Mouse (Mus musculus) frontal cortex, postnatal 14 days (tissue): ENCODE measurements around the gene Spn.
A peak's percentile ranks its signal among the peaks of the same experiment; 100 is the strongest.
"Not testable (repeated sequence)": the region's sequence is repeated elsewhere in the genome, so short reads cannot be mapped to it uniquely, and the experiment has no call there.

Experiments used
- DNase-seq, 2 experiments: peaks; one replicate each; pipeline ENCODE4 v3.0.0; 2022; ENCODE audit warnings: low spot score in 2 of 2

Gene Spn

DNA sequence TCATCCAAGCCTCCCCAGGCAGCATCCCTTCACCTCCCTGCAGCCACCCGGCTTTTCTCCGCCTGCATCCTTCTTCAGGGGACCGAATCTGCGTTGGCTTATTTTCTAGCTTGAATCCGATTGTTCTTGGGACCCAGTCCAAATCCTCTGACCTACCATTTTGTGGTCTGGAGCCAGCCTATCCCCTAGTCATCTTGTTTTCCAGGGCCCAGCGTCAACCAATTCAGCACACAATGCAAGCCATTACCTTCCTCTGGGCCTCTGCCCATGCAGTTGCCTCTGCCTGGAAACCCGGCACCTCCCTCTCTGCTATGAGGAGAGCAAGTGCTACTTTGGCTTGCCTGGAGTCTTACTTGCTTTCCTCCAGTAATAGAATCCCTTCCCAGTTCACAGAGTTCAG, 32.1 kb downstream of the Spn start:
- no peak for DNase-seq

DNA sequence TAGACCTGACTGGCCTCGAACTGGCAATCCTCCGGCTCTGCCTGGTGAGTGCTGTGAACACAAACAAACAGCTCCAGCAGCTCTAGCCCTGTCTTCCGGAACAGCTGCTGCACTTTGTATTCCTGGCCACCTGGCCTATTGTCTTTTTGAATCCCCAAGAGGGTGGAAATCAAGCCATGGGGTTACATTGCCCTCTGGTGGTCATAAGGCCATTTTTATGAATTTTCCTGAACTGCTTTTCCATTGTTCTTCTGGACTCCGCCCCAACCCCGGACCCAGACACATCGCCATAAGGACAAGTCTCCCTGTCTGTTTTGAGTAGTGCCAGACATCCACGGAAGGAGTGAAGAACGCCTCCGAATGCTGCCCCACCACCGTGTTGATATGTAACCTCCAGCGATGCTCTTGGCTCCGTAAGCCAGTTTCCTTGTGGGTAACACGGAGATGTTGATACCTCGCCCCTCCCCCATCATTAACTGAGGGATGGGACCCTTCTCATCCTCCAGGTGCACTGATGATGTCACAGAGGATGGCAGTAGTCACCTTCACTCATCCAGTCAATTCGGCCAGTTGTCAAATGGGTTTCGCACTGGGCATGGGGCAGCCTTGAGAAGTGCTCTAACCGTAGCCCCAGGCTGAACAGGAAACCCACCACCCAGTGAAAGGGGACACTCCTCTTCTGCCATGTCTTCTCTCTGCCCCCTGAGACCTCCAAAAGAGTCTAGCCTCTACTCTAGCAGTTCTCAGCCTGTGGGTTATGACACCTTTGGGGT, 32.9 kb downstream of the Spn start:
- peak; percentile 43 to 56 for DNase-seq

DNA sequence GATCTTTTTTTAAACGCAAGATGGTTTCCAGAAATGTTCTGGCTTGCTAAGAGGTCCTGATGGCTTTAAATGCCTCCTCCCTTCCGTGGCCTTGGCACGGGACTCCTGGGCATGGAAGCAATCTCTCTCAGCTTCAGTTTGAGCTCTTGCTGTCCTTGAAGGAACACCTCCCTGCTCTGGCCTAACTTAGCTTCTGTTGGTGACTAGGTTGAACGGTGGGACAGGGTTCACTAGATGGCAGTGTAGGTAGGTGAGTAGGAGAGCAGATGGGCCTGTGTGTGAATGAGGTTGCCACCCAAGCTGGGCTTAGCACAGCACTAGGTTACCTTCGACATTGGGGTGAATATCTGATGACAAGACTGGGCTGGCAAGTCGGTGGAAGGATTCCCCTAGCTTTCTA, 33.7 kb downstream of the Spn start:
- DNase-seq = no peak

DNA sequence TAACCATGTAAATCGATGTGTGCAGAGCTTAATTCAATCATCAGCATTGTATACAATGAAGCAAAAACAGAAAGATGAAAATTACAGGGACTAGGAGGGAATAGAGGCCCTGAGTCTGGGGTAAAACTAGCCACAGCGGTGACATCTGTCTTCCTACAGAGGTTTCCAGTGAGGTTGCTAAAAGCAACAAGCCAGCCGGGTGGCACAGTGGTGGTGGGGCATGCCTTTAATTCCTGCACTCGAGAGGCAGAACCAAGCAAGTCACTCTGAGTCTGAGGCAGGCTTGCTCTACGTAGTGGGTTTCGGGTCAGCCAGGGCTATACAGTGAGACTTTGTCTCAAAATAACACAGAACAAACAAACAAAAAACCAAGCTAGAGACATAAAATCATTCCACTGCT, 35.5 kb downstream of the Spn start:
- no peak for DNase-seq

DNA sequence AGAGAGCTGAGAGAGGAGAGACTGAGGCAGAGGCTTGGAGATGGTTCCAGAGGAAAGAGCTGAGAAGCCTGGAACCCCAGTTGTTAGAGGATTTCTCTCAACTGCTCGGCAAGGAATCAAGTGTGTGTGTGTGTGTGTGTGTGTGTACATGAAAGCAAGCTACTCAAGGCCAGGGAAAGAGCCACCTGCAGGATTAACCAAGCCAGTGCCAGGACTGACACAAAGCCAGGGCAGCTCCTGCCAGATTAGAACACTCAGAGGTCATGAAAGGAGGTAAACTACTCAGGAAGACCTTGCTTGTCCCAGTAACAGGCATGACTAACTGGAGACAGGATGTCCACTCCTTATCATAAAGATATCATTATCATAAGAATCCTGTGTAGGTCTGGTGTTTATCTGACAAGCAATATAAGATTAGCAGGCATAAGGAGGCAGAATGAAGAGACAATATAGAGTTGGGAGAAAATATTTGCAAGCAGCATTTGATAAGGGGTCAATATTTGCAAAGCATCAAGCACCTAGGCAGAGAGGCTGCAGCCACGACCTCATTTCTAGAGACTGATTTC, 36.1 kb downstream of the Spn start:
- no peak for DNase-seq

DNA sequence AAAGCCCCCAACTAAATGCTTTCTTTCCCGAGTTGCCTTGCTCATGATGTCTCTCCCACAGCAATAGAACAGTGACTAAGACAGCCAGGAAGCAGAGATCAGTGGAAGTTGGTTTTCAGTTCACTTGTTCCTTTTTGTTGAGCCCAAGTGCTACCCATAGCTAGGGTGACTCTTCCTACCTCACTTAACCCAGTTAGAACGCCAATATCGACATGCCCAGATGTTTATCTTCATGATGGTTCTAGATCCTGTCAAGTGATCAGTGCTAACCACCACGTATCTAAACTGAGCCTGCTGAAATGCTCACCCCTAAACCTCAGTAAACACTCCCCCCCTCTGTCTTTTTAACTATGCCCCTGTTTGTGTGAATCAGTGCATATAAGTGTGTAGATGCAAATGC, 38.1 kb downstream of the Spn start:
- no peak for DNase-seq

DNA sequence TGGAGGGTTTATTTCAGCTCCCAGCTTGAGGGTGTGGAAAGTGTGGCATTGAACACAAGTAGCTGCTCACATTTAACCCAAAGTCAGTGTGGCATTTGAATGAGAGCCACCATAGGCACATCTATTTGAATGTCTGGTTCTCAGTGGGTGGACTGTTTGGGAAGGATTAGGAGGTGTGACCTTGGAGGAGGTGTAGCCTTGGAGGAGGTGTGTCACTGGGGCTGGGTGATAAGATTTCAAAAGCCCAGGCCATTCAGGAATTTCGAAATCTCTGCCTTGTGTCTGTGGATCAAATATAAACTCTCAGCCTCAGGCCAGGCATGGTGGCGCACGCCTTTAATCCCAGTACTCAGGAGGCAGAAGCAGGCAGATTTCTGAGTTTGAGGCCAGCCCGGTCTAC, 38.7 kb downstream of the Spn start:
- DNase-seq = no peak

DNA sequence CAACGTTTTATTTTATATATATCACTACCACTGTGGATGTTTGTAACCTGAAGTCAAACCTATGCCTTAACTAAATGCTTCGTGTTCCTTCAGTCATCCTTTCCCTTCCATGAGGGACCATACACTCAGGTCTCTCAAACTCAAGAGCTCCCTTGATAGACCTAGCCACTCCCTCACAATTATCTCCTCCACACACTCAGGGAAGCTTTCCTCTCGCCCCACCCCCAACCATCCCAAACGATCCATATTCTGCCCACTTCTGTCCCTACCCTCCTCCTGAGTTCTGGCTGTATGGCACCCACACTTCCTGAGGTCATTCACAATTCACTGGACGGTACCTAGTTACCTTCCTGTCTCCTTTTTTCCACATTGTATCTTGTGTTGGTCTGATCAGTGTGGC, 39.1 kb downstream of the Spn start:
- no peak for DNase-seq

DNA sequence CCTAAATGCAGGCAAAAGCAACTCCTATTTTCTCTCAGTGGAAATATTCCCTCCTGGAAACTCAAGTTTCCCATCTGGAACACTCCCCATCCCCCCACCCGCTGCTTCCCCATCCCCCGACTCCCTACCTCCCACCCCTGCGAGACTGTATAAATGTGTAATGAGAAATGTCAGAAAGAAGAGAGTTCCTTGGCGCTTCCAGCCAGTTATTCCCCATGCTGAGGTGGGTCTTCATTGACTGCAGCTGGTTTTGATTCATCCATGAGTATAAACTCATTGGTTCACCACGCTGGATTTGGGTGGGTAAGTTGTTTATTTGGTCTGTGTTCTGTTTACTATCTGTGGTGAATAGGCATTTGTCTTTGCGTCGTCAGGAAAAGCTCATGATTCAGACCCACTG, 41.2 kb downstream of the Spn start:
- DNase-seq = no peak

DNA sequence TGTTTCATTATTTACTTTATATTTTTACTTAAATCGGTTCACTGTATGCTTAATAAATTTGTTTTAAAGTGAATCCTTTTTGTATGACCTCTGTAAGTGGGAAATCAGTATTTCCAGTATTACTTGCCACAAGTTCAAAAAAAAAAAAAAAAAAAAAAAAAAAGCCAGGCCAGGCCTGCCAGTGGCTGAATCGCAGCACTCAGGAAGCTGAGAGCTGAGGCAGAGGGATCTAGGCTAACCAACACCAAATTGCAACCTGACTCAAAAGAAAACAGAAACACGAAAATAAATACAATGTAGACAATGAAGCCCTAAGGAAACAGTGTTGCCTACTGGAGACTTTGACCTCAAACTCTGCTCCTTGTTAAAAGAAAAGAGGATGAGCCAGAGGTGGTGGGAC, 43.7 kb downstream of the Spn start:
- no peak for DNase-seq

DNA sequence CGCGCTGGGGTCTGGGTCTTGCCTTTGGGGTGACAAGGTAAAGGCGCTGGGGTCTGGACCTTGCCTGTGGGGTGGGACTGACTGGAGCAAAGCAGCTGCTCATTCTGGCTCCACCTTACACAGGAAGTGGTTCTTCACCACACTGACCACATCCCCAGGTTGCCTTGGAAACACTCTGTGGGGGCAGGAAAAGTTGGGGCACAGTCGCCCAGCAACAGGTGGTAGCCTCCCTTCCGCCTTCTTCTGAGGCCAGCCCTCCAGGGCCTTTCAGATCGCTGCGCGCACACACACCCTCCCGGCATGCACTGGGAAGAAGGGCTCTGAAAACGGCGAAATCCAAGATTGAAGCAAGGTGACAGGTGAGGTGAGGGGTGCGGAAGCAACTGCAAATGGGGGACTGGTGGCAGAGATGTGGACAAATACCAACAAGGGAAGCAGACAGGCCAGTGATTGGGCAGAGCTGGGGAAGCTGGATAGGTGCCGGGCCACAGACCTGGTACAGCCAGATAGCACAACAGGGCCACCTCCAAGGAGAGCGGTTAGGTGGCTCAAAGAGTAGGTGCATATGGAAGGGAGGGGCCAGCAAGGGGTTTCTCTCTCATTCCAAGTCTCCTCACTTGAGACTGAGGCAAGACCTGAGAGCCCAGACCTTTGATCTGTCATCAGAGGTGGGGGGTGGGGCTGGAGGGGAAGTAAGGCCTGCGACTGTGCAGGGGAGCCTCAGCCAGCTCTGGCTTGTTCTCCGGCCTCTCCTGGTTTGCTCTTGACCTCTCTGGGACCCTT, 46.3 kb downstream of the Spn start, which contains the start of gene AI467606:
Gene AI467606, plus strand, starts transcription at position 246 of the 783 bp plus-strand sequence.
- DNase-seq = no peak

DNA sequence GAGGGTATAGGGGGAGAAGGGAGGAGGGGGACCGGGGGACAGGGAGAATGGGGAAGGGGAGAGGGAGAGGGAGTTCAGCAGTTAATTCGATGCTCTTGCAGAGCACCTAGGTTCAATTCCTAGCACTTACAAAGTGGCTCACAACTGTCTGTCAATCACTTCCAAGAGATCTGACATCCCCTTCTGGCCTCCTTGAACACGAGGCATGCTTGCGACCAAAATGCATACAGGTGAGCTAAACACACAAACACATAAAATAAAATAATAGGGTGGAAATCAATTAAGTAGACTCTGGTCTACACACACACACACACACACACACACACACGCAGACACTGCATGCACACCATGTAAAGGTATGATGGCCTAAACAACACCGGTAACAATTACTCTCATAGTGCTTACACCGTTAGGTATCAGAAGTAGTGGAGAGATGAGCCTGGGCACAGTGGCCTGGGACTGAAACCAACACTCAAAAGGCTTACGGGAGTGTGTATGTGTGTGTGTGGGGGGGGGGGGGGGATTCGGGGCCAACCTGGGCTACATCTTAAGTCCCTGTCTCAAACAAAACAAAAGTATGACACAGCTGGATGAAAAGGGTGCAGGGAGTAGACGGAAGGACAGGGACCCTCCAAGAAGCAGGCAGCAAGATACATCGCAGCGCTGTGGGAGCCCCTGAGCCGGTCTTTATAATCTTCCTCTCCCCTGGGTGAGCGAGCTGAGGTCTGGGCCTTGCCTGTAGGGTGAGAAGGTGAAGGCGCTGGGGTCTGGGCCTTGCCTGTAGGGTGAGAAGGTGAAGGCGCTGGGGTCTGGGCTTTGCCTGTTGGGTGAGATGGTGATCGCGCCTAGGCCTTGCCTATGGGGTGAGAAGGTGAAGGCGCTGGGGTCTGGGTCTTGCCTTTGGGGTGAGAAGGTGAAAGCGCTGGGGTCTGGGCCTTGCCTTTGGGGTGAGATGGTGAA, 47.2 kb downstream of the Spn start:
- no peak for DNase-seq

DNA sequence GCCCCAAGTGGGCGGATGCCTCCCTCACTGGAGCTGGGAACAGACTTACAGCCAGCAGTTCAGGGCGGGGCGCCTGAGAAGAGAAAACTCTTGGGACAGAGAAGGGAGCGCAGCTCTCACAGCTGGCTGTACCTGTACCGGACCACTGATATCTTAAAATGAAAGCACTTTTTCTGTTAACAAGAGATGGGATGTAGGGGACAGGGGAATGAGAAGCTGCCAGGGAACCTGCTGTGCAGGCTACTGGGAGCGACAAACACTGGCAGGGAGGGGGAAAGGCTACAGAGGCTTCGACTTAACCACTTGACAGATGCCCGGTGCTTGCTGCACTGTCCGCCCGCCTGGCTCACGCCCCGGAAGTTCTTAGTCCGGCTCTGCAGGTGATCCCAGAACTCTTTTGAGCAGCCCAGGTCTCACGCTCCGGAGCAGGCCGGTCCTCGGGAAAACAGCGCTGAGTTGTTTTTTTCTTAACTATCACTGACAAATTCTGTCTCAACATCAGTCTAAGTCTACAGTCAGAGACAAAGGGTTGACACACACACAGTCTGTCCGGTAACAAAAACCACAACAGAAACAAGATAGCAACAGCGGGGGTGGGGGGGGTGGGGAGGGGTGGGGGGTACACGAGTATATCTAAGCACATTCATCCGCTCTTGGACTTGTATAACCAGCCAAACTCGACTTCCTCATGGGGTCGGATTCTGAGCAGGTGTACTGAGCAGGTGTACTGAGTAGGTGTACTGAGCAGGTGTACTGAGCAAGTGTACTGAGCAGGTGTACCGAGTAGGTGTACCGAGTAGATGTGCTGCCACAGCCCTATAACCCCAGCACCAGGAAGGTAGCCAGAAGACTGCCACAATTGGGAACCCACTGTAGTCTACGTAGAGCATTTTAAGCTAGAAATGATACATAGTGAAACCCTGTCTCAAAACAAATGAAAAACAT, 48.5 kb downstream of the Spn start:
- no peak for DNase-seq

DNA sequence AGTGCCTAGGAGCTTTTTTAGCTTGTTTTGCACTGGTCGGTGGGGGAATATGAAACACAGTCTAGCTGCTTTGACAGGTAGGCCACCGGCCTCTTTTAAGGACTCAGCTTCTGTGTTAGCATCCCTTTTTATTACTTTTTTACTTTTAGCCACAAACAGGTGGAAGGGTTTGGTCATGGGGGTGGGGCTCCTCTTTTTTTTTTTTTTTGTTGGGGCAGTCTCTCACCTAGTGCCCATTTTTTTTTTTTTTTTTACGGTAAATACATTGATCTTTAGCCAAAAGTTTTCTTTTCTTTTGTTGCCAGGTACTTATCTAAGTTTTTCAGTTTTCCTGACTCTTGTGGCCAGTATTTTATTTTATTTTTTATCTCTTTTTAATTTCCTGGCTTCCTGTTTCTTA, 49.5 kb downstream of the Spn start:
- no peak for DNase-seq

DNA sequence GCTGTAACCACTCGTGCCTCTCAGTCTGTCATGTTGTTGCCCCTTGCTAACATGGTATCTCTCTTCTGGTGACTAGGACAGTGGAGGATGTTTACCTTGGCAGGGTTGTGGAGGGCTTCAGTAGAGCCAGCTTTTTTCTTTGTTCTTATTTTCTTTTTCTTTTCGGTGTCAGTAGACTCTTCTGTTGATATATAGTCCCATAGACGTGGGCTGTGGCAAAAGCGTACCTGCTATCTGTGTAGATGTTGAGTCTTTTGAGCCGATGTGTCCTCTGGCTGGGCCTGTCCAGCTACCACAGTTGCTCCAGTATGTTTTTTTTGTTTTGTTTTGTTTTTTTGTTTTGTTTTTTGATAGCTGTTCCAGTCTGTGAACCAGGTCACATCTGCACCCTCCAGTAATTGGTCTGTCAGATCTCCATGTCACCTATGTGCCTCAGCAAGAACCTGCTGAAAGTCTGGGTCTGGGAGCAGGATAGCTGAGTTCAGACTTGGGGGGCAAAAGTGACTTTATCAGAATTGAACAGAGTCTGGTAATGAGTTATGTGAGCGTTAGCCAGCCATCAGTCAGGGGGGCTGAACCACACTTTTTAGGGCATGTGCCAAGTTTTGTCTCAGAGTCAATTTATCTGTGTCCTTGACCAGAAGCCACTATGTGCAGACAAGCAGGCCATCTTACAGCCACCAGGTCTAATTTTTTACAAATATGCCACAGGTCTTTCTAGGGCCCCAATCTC, 50.2 kb downstream of the Spn start, which contains the start of gene Zg16:
Gene Zg16, minus strand, starts transcription at position 51 of the 733 bp plus-strand sequence.
- DNase-seq = not testable (repeated sequence)

DNA sequence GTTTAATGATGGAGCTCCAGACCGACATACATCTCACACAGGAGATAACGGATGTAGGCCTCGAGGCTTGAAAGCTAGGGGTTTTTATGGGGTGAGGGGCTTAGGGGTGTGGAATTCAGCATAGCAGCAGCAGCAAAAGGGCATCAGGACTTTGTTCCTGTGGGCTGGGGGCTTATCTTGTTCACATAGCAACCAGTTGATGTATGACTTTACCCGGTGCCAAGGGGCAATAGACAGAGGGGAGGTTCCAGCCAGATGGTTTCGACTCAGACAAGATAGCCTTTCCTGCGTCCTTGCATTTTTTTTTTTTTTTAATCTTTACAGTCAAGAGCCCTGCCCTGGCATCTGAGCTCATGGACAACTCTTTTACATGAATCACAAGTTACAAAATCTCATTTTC, 51.9 kb downstream of the Spn start:
- not testable (repeated sequence) for DNase-seq

DNA sequence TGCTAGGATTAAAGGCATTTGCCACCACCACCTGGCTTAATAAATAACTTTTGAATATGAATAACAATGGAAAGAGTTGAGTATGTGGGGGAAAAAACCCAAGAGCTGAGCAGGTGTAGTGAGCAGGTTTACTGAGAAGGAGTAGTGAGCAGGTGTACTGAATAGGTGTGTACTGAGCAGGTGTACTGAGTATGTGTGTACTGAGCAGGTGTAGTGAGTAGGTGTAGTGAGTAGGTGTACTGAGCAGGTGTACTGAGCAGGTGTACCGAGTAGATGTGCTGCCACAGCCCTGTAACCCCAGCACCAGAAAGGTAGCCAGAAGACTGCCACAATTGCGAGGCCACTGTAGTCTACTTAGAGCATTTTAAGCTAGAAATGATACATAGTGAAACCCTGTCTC, 52.8 kb downstream of the Spn start:
- DNase-seq = no peak

DNA sequence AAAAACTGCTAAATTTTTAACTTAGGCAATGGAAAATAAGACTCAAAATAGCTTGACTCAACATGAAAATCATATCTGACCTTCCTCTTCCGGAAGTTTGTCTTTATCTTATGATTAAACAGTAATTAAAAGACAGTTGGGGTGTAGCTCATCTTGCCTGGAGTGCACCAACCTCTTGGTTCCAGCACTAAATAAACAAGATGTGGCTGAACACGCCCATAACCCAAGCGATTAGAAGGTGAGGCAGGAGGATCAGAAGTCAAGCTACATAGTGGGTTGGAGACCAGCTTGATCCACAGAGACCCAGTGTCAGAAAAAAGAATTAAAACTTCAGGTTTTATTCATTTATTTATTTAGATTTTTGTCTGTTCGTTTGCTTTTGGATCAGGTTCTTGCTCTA, 53.9 kb downstream of the Spn start:
- DNase-seq = no peak

DNA sequence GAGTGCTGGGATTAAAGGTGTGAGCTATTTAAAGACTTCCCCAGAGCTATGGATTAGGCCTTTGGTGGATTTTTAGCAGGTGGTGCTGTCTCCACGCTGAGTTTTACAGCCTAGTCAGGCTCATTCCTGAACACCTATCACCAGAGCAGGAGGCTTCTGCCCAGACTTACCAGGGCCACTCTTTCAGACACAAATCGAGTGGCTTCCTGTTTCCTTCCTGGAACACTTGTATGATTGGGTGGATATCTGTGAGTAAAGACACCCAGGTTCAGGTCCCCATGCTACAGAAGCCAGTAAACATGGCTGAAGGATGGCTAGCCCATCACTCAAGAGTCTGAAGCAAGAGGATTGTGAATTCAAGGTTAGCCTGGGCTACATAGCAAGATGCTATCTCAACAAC, 54.6 kb downstream of the Spn start:
- DNase-seq = no peak

DNA sequence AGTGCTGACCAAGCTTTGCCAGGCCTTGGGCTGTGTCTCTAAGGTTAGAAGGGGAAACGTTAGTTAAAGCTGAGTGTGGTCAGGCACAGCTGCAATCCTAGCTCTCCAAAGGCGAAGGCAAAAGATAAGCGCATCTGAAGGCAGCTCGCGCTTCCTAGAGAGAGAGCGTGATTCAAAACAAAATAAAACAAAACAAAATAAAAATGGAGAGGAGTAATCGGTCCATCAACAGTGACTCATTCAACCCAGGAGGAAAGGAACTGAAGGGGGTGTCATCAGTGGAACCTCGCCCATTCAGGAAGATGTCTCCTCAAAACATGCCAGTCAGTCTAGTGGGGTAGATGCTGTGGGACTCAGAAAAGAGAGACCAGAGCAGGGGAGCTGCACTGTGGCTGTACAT, 55.4 kb downstream of the Spn start:
- DNase-seq = no peak
